Mouse (Mus musculus): ENCODE measurements around the gene Rnf130. TPM values are rescaled to one million over a fixed set of nuclear protein-coding genes. Genes with fewer than 3 reads are reported as not detected.
A peak's percentile ranks its signal among the peaks of the same experiment; 100 is the strongest.

Rnf130 gene
- total and polyA plus RNA-seq, 2 experiments from 2014 or later: 42.3 to 47.6 TPM

- Histone ChIP-seq H3K4me2 (ENCODE audit: low read depth, low read length) (no peak overlapping the region), H3K9me3 (replicated peaks; ENCODE audit: control insufficient read depth, low read length) (no peaks in the 10 kb centered on the region), H3K27me3 (ENCODE audit: control insufficient read depth, insufficient read depth, low read length) (no peaks in the 10 kb centered on the region), H3K36me3 (replicated peaks; ENCODE audit: control insufficient read depth, insufficient read depth, low read length) (no peaks in the 10 kb centered on the region), H3K4me1 (ENCODE audit: control insufficient read depth, insufficient read depth) (0 out of 2 replicates have a peak, but pooled peaks cover 3% of the 10 kb centered on the region), H3K9ac (replicated peaks; ENCODE audit: low read depth, low read length) (no peak overlapping the region), H3K27ac (ENCODE audit: low read depth) (no peak overlapping the region), H3K4me3 (ENCODE audit: low read depth, low read length) (no peak overlapping the region)
- 22% methylated on average over 7 of the region's 7 CpGs for WGBS
- ATAC-seq (ENCODE audit: insufficient read depth, low read depth): no peak; the same call in 1 of the 2 replicates
- no peak for DNase-seq (ENCODE audit: low spot score)
- TF ChIP-seq CTCF (IDR thresholded peaks at IDR 0.05; ENCODE audit: low read depth) (no peak), EP300 (IDR thresholded peaks at IDR 0.05; ENCODE audit: low read depth) (no peak)
Observed at GRCm38 (mm10) chr11:50062116-50062515, 37.0 kb downstream of the Rnf130 start.

- ATAC-seq (ENCODE audit: insufficient read depth, low read depth): no peak
- DNase-seq (ENCODE audit: low spot score): no peak
Observed at GRCm38 (mm10) chr11:50066088-50066487, 40.9 kb downstream of the Rnf130 start.

DNA sequence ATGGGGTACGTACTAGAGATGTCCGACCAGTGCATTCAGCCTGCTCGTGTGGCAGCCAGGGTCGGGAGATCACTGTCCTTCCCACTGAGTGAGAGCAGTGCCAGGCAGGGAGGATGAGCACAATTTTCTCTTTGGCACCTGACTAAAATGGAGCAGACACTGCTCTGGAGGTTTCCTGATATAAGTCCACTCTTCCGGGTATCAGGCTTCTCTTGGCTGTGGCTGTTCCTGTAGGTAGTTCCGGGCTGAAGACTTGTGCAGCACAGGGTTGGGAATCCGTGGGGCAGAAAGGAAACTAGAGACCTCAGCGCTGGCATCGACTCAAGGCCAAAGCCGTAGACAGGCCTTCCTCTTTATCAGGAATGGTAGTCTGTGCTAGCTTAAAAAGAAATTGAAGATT, 48.7 kb downstream of the Rnf130 start:
- no peak for DNase-seq (ENCODE audit: low spot score)
- 76% methylated on average over 10 of the region's 10 CpGs for WGBS

More at GRCm38 (mm10) chr11:50066088-50066487, 40.9 kb downstream of the Rnf130 start:
- Histone ChIP-seq H3K4me3 (ENCODE audit: low read depth, low read length) (no peak overlapping the region), H3K27ac (ENCODE audit: low read depth) (peak overlapping the region; percentile 36), H3K9me3 (replicated peaks; ENCODE audit: control insufficient read depth, low read length) (no peaks in the 10 kb centered on the region), H3K36me3 (replicated peaks; ENCODE audit: control insufficient read depth, insufficient read depth, low read length) (no peaks in the 10 kb centered on the region), H3K4me1 (ENCODE audit: control insufficient read depth, insufficient read depth) (0 out of 2 replicates have a peak, but pooled peaks cover 3% of the 10 kb centered on the region), H3K4me2 (ENCODE audit: low read depth, low read length) (no peak overlapping the region), H3K27me3 (ENCODE audit: control insufficient read depth, insufficient read depth, low read length) (no peaks in the 10 kb centered on the region), H3K9ac (replicated peaks; ENCODE audit: low read depth, low read length) (no peak overlapping the region)
- TF ChIP-seq EP300 (IDR thresholded peaks at IDR 0.05; ENCODE audit: low read depth): no peak
- no peak for TF ChIP-seq CTCF (IDR thresholded peaks at IDR 0.05; ENCODE audit: low read depth)
- 47% methylated on average over 2 of the region's 2 CpGs for WGBS

GRCm38 (mm10) chr11:50076756-50077155, 51.6 kb downstream of the Rnf130 start:
- ATAC-seq (ENCODE audit: insufficient read depth, low read depth) (no peak), DNase-seq (ENCODE audit: low spot score) (no peak)
- TF ChIP-seq CTCF (IDR thresholded peaks at IDR 0.05; ENCODE audit: low read depth) (no peak), EP300 (IDR thresholded peaks at IDR 0.05; ENCODE audit: low read depth) (no peak)
- H3K9me3 ChIP-seq (replicated peaks; ENCODE audit: control insufficient read depth, low read length): no peaks in the 10 kb centered on the region
- H3K9ac ChIP-seq (replicated peaks; ENCODE audit: low read depth, low read length): no peak overlapping the region
- H3K27ac ChIP-seq (ENCODE audit: low read depth): no peak overlapping the region
- H3K36me3 ChIP-seq (replicated peaks; ENCODE audit: control insufficient read depth, insufficient read depth, low read length): 0 out of 2 replicates have a peak, but pooled peaks cover 4% of the 10 kb centered on the region
- H3K27me3 ChIP-seq (ENCODE audit: control insufficient read depth, insufficient read depth, low read length): no peaks in the 10 kb centered on the region
- 87% methylated on average over 4 of the region's 4 CpGs for WGBS
- no peak overlapping the region for H3K4me2 ChIP-seq (ENCODE audit: low read depth, low read length)
- no peak overlapping the region for H3K4me3 ChIP-seq (ENCODE audit: low read depth, low read length)
- no peaks in the 10 kb centered on the region for H3K4me1 ChIP-seq (ENCODE audit: control insufficient read depth, insufficient read depth)

More for the DNA sequence above, 48.7 kb downstream of the Rnf130 start:
- Histone ChIP-seq H3K27ac (ENCODE audit: low read depth) (no peak overlapping the region), H3K9me3 (replicated peaks; ENCODE audit: control insufficient read depth, low read length) (no peaks in the 10 kb centered on the region), H3K4me1 (ENCODE audit: control insufficient read depth, insufficient read depth) (no peaks in the 10 kb centered on the region), H3K27me3 (ENCODE audit: control insufficient read depth, insufficient read depth, low read length) (no peaks in the 10 kb centered on the region), H3K9ac (replicated peaks; ENCODE audit: low read depth, low read length) (no peak overlapping the region), H3K4me3 (ENCODE audit: low read depth, low read length) (no peak overlapping the region), H3K4me2 (ENCODE audit: low read depth, low read length) (no peak overlapping the region), H3K36me3 (replicated peaks; ENCODE audit: control insufficient read depth, insufficient read depth, low read length) (0 out of 2 replicates have a peak, but pooled peaks cover 8% of the 10 kb centered on the region)
- no peak for ATAC-seq (ENCODE audit: insufficient read depth, low read depth)
- TF ChIP-seq EP300 (IDR thresholded peaks at IDR 0.05; ENCODE audit: low read depth): no peak
- no peak for TF ChIP-seq CTCF (IDR thresholded peaks at IDR 0.05; ENCODE audit: low read depth)

DNA sequence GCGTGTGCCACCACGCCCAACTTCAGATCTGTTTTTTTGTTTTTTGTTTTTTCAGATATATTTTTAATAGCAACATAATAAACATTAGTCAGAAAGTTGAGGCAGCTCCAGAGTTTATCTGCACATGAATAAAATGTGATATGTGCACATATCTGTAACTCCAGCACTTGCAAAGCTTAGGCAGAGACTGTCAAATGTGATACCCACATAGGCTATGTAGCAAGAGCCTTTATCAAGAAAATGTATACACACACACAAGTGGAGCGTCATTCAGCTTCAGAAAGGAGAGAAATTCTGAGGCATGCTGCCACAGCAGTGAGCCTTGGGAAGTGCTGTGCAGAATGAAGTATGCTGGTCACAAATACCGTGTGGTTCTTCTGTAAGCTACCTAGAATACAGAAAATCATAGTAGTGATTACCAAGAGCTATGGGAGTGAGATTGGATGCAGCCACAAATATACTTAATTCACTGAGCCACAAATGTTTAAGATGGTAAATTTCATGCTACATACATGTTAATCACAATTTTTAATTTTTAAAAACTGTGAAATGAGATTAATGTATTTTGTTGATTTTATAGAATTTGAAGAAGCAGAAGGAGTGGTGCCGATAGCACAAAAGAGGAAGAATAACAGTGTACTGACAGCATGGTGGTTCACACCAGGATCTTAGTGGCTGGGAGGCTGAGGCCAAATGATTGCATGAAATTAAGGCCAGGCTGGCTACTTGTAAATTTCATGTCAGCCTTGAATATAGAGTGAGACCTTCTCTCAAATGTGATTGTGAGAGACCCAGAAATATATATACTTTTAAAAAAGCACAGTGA, 56.4 kb downstream of the Rnf130 start:
- Histone ChIP-seq H3K9me3 (replicated peaks; ENCODE audit: control insufficient read depth, low read length) (no peaks in the 10 kb centered on the region), H3K4me3 (ENCODE audit: low read depth, low read length) (no peak overlapping the region), H3K4me2 (ENCODE audit: low read depth, low read length) (no peak overlapping the region), H3K36me3 (replicated peaks; ENCODE audit: control insufficient read depth, insufficient read depth, low read length) (peaks cover 10% of the 10 kb centered on the region; the same call in 1 of the 2 replicates), H3K27me3 (ENCODE audit: control insufficient read depth, insufficient read depth, low read length) (no peaks in the 10 kb centered on the region), H3K9ac (replicated peaks; ENCODE audit: low read depth, low read length) (no peak overlapping the region), H3K4me1 (ENCODE audit: control insufficient read depth, insufficient read depth) (no peaks in the 10 kb centered on the region), H3K27ac (ENCODE audit: low read depth) (no peak overlapping the region)
- ATAC-seq (ENCODE audit: insufficient read depth, low read depth) (no peak), DNase-seq (ENCODE audit: low spot score) (no peak)
- TF ChIP-seq CTCF (IDR thresholded peaks at IDR 0.05; ENCODE audit: low read depth) (no peak), EP300 (IDR thresholded peaks at IDR 0.05; ENCODE audit: low read depth) (no peak)
- 78% methylated on average over 5 of the region's 5 CpGs for WGBS
